Mouse (Mus musculus): ENCODE measurements at regions not wholly inside any gene's neighbourhood (a gene's known extent, or its start where the extent isn't known, plus 50 kb on each side); places are given as distances from the start of the nearest gene placed in this dataset.

DNA sequence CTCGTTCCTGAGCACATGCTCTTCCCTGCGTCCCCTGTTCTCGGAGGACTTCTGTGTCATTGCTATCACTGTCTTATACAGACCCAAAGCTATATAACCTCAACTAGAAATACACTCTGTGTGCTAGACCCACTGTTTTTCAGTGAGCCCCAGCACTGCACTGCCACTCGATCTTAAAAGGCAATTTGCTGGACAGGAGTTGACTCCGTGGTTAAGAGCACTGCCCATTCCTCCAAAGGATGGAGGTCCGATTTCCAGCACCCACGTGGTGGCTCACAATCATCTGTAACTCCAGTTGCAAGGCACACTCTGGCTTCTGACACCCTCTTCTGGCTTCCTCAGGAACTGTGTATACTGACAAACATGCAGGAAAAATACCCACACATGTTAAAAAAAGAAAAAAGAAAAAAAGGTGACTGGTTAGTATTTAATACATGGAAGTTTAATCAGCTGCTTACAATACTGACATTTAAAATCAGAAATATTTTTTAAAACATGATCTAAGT lies 188.3 kb upstream of the Mkln1 start:
- H3K27me3 ChIP-seq (ENCODE audit: control insufficient read depth, insufficient read depth, low read length), result no peaks in the 10 kb centered on the region
- no peaks in the 10 kb centered on the region for H3K36me3 ChIP-seq (ENCODE audit: control insufficient read depth, insufficient read depth, low read length)
- 74% methylated on average over 7 of the region's 7 CpGs for WGBS
- H3K9me3 ChIP-seq (ENCODE audit: control insufficient read depth, low read depth, low read length), result no peaks in the 10 kb centered on the region
- no peak overlapping the region for H3K4me2 ChIP-seq (replicated peaks; ENCODE audit: low read depth, low read length)
- no peaks in the 10 kb centered on the region for H3K4me1 ChIP-seq (ENCODE audit: control insufficient read depth, insufficient read depth, low read length)
- no peak overlapping the region for H3K4me3 ChIP-seq (ENCODE audit: low read depth, low read length)
- no peak overlapping the region for H3K27ac ChIP-seq (ENCODE audit: low read length)
- no peak for ATAC-seq (ENCODE audit: insufficient number of reproducible peaks, insufficient read depth, low FRiP score, low read depth)
- H3K9ac ChIP-seq (replicated peaks; ENCODE audit: low read depth, low read length), result no peak overlapping the region

DNA sequence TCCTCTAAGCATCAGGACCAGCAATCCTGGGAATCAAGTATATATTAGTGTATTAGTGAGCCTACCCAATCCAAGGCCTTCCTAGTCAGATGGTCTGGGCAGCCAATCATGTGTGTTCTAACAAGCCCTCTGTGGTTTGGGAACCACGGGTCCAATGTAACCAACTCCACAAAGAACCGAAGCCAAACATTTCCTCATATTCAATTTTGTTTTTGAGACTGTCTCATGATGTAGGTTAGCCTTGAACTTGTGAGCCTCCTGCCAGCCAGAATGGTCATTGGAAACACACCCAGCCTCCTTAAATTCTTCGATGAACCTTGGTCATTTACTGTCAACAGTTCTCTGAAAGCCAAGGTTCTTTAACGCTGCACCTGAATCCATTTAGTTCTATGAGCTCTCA lies 187.4 kb upstream of the Mkln1 start:
- Histone ChIP-seq H3K9me3 (ENCODE audit: control insufficient read depth, low read depth, low read length) (no peaks in the 10 kb centered on the region), H3K27ac (ENCODE audit: low read length) (no peak overlapping the region), H3K27me3 (ENCODE audit: control insufficient read depth, insufficient read depth, low read length) (no peaks in the 10 kb centered on the region), H3K36me3 (ENCODE audit: control insufficient read depth, insufficient read depth, low read length) (no peaks in the 10 kb centered on the region), H3K4me1 (ENCODE audit: control insufficient read depth, insufficient read depth, low read length) (no peaks in the 10 kb centered on the region), H3K4me3 (ENCODE audit: low read depth, low read length) (no peak overlapping the region), H3K9ac (replicated peaks; ENCODE audit: low read depth, low read length) (no peak overlapping the region), H3K4me2 (replicated peaks; ENCODE audit: low read depth, low read length) (no peak overlapping the region)
- 87% methylated on average over 4 of the region's 4 CpGs for whole genome bisulfite sequencing
- no peak for ATAC-seq (ENCODE audit: insufficient number of reproducible peaks, insufficient read depth, low FRiP score, low read depth)

DNA sequence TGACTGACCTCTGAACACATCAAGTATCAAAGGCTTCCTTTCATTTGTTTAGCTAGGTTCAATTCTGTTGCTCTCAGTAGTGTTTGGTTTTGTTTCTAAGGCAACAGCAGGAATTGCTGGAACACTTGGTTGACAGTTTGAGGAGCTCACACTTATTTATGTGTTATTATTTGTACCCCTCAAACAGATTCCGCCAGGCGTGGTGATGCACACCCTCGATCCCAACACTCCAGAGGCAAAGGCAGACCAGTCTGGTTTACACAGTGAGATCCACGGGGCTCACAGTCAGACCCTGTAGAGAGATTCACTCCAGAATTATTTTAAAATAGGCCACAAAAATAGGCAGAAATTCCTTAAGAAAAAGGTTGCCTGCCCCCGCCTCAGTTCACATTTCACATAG lies 186.9 kb upstream of the Mkln1 start:
- 75% methylated on average over 5 of the region's 5 CpGs for WGBS

DNA sequence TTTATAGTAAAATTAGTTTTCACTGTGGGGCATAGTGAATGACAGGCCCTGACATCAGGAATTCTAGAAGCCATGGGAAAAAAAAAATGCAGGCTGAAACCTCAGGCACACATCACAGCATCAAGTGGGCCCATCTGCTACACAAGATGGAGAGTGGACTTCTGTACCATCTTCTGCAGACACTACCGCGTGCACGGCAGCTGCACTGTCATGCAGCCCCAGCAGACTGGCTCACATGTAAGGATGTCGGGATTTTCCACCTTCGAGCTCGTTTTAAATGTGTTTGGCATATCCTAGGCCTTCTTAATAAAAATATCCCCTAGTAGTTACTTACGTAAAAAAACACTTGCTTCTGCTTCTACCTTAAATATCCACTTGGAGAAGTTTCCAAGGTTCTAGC lies 186.5 kb upstream of the Mkln1 start:
- H3K27me3 ChIP-seq (ENCODE audit: control insufficient read depth, insufficient read depth, low read length), result peaks cover 8% of the 10 kb centered on the region; the same call in 1 of the 2 replicates
- H3K4me3 ChIP-seq (ENCODE audit: low read depth, low read length), result no peak overlapping the region
- H3K9me3 ChIP-seq (ENCODE audit: control insufficient read depth, low read depth, low read length), result no peaks in the 10 kb centered on the region
- H3K27ac ChIP-seq (ENCODE audit: low read length), result no peak overlapping the region
- no peak overlapping the region for H3K4me2 ChIP-seq (replicated peaks; ENCODE audit: low read depth, low read length)
- no peak for ATAC-seq (ENCODE audit: insufficient number of reproducible peaks, insufficient read depth, low FRiP score, low read depth)
- H3K36me3 ChIP-seq (ENCODE audit: control insufficient read depth, insufficient read depth, low read length), result no peaks in the 10 kb centered on the region
- H3K4me1 ChIP-seq (ENCODE audit: control insufficient read depth, insufficient read depth, low read length), result 0 out of 2 replicates have a peak, but pooled peaks cover 4% of the 10 kb centered on the region
- H3K9ac ChIP-seq (replicated peaks; ENCODE audit: low read depth, low read length), result no peak overlapping the region
- 84% methylated on average over 7 of the region's 7 CpGs for WGBS

More for the DNA sequence above, 186.9 kb upstream of the Mkln1 start:
- Histone ChIP-seq H3K4me2 (replicated peaks; ENCODE audit: low read depth, low read length) (no peak overlapping the region), H3K4me1 (ENCODE audit: control insufficient read depth, insufficient read depth, low read length) (no peaks in the 10 kb centered on the region), H3K27ac (ENCODE audit: low read length) (no peak overlapping the region), H3K9ac (replicated peaks; ENCODE audit: low read depth, low read length) (no peak overlapping the region), H3K27me3 (ENCODE audit: control insufficient read depth, insufficient read depth, low read length) (0 out of 2 replicates have a peak, but pooled peaks cover 3% of the 10 kb centered on the region), H3K9me3 (ENCODE audit: control insufficient read depth, low read depth, low read length) (no peaks in the 10 kb centered on the region), H3K4me3 (ENCODE audit: low read depth, low read length) (no peak overlapping the region), H3K36me3 (ENCODE audit: control insufficient read depth, insufficient read depth, low read length) (no peaks in the 10 kb centered on the region)
- no peak for ATAC-seq (ENCODE audit: insufficient number of reproducible peaks, insufficient read depth, low FRiP score, low read depth)

DNA sequence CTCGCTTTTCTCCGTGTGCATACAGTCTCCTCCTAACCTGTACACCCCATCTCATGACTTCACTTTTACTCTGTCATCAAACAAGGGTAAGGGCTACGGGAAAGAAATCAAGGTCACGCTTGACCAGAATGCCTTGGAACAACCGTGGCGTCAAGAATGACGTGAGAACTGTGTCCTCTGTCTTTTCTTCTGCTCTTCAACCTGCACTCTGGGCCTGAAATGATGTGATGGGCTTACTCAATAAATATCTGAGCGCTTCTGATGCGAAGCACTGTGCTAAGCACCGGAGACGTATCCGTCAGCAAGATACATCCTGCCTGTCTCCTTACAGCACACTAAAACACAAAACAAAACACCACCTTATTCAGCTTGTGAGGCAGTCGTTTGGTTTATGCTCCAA lies 185.8 kb upstream of the Mkln1 start:
- 87% methylated on average over 13 of the region's 13 CpGs for WGBS
- no peak for ATAC-seq (ENCODE audit: insufficient number of reproducible peaks, insufficient read depth, low FRiP score, low read depth)
- H3K27ac ChIP-seq (ENCODE audit: low read length), result no peak overlapping the region

DNA sequence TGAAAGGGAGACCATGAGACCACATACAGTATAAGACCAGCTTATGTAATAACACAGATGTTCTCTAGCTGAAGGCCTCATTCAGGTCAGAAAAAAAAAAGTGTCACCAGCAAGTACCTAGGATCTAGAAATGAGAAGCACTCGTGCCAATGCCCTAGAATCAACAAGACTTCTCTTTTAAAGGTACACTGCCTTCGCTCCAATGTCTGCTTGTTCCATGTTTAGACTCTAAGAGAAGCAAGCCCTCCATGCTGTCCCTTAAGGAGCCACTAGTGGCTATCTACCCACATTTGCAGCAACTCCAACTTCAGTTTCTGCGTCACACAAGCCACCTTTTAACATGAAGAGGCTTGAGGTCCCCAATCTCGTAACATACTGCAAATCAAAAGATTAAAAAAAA lies 185.4 kb upstream of the Mkln1 start:
- Histone ChIP-seq H3K4me2 (replicated peaks; ENCODE audit: low read depth, low read length) (no peak overlapping the region), H3K27me3 (ENCODE audit: control insufficient read depth, insufficient read depth, low read length) (peaks cover 15% of the 10 kb centered on the region), H3K9me3 (ENCODE audit: control insufficient read depth, low read depth, low read length) (no peaks in the 10 kb centered on the region), H3K36me3 (ENCODE audit: control insufficient read depth, insufficient read depth, low read length) (no peaks in the 10 kb centered on the region), H3K9ac (replicated peaks; ENCODE audit: low read depth, low read length) (no peak overlapping the region), H3K4me3 (ENCODE audit: low read depth, low read length) (no peak overlapping the region), H3K4me1 (ENCODE audit: control insufficient read depth, insufficient read depth, low read length) (peaks cover 12% of the 10 kb centered on the region; the same call in 1 of the 2 replicates), H3K27ac (ENCODE audit: low read length) (no peak overlapping the region)
- ATAC-seq (ENCODE audit: insufficient number of reproducible peaks, insufficient read depth, low FRiP score, low read depth), result no peak
- 72% methylated on average over 4 of the region's 4 CpGs for WGBS

More for the DNA sequence above, 185.8 kb upstream of the Mkln1 start:
- H3K9me3 ChIP-seq (ENCODE audit: control insufficient read depth, low read depth, low read length), result no peaks in the 10 kb centered on the region
- H3K9ac ChIP-seq (replicated peaks; ENCODE audit: low read depth, low read length), result no peak overlapping the region
- no peak overlapping the region for H3K4me3 ChIP-seq (ENCODE audit: low read depth, low read length)
- H3K4me1 ChIP-seq (ENCODE audit: control insufficient read depth, insufficient read depth, low read length), result 0 out of 2 replicates have a peak, but pooled peaks cover 10% of the 10 kb centered on the region
- no peak overlapping the region for H3K4me2 ChIP-seq (replicated peaks; ENCODE audit: low read depth, low read length)
- no peaks in the 10 kb centered on the region for H3K36me3 ChIP-seq (ENCODE audit: control insufficient read depth, insufficient read depth, low read length)
- H3K27me3 ChIP-seq (ENCODE audit: control insufficient read depth, insufficient read depth, low read length), result peaks cover 10% of the 10 kb centered on the region

DNA sequence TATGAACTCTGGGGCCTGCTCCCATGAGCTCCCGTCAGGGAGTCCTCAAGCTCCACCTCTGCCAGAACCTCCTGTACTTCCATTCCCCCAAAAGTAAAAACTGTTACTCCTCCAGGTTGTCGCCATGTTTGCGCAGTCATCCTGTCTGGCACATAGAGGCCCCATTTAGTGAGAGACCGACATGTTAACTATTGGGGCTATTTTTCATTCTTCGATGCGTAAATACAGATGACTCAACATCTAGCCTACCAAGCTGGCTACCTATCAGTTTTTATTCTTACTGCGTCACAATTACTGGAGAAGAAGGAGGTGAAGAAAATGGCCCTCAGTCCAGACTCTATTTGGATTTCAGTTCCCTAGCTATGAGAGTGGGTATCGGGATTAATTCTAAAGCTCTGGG lies 182.9 kb upstream of the Mkln1 start:
- H3K27me3 ChIP-seq (ENCODE audit: control insufficient read depth, insufficient read depth, low read length), result peaks cover 30% of the 10 kb centered on the region

DNA sequence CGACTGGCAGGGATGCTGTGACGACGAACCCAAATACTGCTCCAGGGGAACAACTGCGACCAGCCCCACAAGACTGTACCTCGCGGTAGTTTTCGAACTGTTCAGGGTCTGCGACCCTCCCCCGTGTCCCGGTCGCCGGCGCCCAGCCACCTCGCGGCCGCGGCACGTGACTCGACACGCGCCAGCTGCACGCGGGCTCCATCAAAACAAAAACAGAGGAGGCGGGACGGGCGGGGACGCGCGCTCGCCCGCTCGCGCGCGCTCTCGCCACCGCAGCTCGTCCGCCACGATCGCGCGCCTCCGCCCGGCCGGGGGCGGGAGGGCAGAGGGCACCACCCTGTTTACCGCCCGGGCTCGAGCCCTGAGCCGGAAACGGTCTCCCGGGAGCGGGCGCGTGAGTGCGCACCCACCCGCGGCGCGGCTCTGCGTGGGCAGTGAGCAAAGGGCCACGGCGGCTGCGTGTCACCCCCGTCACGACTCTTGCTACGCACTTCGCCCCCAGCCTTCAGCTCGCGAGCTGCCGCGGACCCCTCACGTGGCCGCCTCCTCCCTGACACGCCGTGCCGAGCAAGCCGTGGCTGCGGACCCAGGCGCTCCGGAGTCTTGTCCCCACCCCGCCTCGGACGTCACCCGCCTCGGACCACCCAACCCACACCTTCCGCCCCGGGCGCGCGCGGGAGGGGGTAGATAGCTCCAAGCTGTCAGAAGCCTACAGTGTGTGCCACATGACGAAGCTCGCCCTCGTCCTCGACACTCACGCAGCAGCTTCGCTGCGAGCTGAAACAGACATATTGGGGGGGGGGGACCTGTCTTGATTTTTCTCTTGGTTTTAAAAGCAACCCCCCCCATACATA lies 182.1 kb upstream of the Mkln1 start:
- Histone ChIP-seq H3K27me3 (ENCODE audit: control insufficient read depth, insufficient read depth, low read length) (peaks cover 35% of the 10 kb centered on the region), H3K4me3 (ENCODE audit: low read depth, low read length) (peak overlapping the region; percentile 73), H3K4me1 (ENCODE audit: control insufficient read depth, insufficient read depth, low read length) (peaks cover 22% of the 10 kb centered on the region; the same call in 1 of the 2 replicates), H3K36me3 (ENCODE audit: control insufficient read depth, insufficient read depth, low read length) (no peaks in the 10 kb centered on the region), H3K9me3 (ENCODE audit: control insufficient read depth, low read depth, low read length) (no peaks in the 10 kb centered on the region), H3K27ac (ENCODE audit: low read length) (no peak overlapping the region), H3K4me2 (replicated peaks; ENCODE audit: low read depth, low read length) (peak overlapping the region; percentile 100), H3K9ac (replicated peaks; ENCODE audit: low read depth, low read length) (peak overlapping the region; percentile 46; the same call in 1 of the 2 replicates)
- under 1% methylated on average over 83 of the region's 100 CpGs for WGBS
- ATAC-seq (ENCODE audit: insufficient number of reproducible peaks, insufficient read depth, low FRiP score, low read depth), result peak; percentile 57; the same call in 1 of the 2 replicates

More for the DNA sequence above, 182.9 kb upstream of the Mkln1 start:
- Histone ChIP-seq H3K4me2 (replicated peaks; ENCODE audit: low read depth, low read length) (peak overlapping the region; percentile 100), H3K4me1 (ENCODE audit: control insufficient read depth, insufficient read depth, low read length) (peaks cover 22% of the 10 kb centered on the region; the same call in 1 of the 2 replicates), H3K9me3 (ENCODE audit: control insufficient read depth, low read depth, low read length) (no peaks in the 10 kb centered on the region), H3K36me3 (ENCODE audit: control insufficient read depth, insufficient read depth, low read length) (no peaks in the 10 kb centered on the region), H3K9ac (replicated peaks; ENCODE audit: low read depth, low read length) (no peak overlapping the region), H3K4me3 (ENCODE audit: low read depth, low read length) (peak overlapping the region; percentile 73; the same call in 1 of the 2 replicates), H3K27ac (ENCODE audit: low read length) (no peak overlapping the region)
- WGBS, result 66% methylated on average over 8 of the region's 8 CpGs
- ATAC-seq (ENCODE audit: insufficient number of reproducible peaks, insufficient read depth, low FRiP score, low read depth), result no peak

Data from stomach, embryonic 14.5 days (tissue).